Mouse (Mus musculus): Measurements from ENCODE around the gene Faim2. TPM values are rescaled to one million over a fixed set of nuclear protein-coding genes. Genes with fewer than 3 reads are reported as not detected.
A peak's percentile ranks its signal among the peaks of the same experiment; 100 is the strongest.

The Faim2 gene
- polyA plus RNA-seq, 1 experiment = 241 TPM

DNA sequence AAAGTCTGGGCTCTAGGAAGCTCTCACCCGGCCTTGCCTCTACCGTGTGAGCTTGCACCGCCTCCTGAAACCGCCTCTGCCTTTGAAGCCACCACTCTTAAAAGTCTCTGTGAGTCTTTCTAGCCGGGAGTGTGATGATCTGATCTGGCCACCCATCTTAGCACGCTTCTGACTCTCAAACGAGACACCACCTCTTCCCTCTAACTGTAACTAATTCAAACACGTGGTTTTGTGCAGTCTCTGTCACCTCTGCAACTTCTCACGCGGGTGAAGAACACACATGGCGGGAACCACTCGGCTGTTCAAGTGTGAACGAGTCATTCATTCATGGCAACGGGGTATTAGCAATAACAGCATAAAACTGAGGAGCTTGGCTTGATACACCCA lies 56.3 kb downstream of the Faim2 start:
- TF ChIP-seq POLR2A (IDR thresholded peaks at IDR 0.05; ENCODE audit: borderline replicate concordance, insufficient read depth, low read length) (no peak), CTCF (IDR thresholded peaks at IDR 0.05; ENCODE audit: borderline replicate concordance, insufficient read depth, low read depth, low read length) (no peak)
- Histone ChIP-seq H3K27me3 (ENCODE audit: control insufficient read depth, insufficient read depth, low read length) (no peaks in the 10 kb centered on the region), H3K4me1 (ENCODE audit: control insufficient read depth, insufficient read depth, low read length) (peaks cover 2% of the 10 kb centered on the region; the same call in 1 of the 2 replicates), H3K27ac (ENCODE audit: insufficient read depth, low read length) (no peak overlapping the region), H3K4me3 (replicated peaks; ENCODE audit: insufficient read depth, low read depth, low read length) (no peak overlapping the region)
- DNase-seq = no peak
- 72% methylated on average over 14 of the region's 14 CpGs for WGBS

DNA sequence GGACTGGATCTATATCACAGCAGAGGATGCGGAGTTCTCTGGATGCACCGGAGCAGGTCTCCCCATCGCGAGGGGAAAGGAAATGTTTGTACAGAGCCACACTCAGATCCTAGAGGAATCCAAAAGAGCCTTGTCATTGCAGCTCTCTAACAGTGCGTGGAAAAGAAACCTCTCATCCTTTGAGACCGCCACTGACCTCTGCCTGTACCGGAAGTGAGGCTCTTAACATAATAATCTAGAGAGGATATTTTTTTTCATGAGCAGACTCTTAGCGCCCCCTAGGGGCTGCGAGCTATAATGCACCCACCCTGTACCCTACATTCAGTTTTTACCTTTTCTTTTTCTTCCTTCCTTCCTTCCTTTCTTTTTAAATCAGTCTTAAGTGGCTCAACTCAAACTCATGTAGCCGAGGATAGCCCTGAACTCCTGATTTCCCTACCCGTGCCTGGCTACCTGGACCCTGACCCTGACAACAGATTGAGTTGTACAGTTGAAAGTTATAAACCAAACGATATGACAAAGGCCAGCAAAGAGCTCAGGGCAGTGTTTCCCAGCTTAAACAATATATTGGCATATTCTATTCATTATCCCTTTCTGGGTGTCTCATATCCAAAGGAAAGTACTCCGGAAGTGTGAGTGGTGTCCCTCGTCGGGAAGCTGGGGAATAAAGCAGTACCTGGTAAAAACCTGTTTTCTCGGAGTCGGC lies 56.8 kb downstream of the Faim2 start:
- TF ChIP-seq CTCF (IDR thresholded peaks at IDR 0.05; ENCODE audit: borderline replicate concordance, insufficient read depth, low read depth, low read length) (peak; percentile 80), POLR2A (IDR thresholded peaks at IDR 0.05; ENCODE audit: borderline replicate concordance, insufficient read depth, low read length) (peak; percentile 33; the same call in 1 of the 2 replicates)
- H3K4me1 ChIP-seq (ENCODE audit: control insufficient read depth, insufficient read depth, low read length) = peaks cover 2% of the 10 kb centered on the region; the same call in 1 of the 2 replicates
- peak overlapping the region; percentile 72 for H3K4me3 ChIP-seq (replicated peaks; ENCODE audit: insufficient read depth, low read depth, low read length)
- no peaks in the 10 kb centered on the region for H3K27me3 ChIP-seq (ENCODE audit: control insufficient read depth, insufficient read depth, low read length)
- H3K27ac ChIP-seq (ENCODE audit: insufficient read depth, low read length) = peak overlapping the region; percentile 47
- DNase-seq = peak; percentile 73 to 78
- 42% methylated on average over 17 of the region's 17 CpGs for WGBS

- TF ChIP-seq POLR2A (IDR thresholded peaks at IDR 0.05; ENCODE audit: borderline replicate concordance, insufficient read depth, low read length) = peak; percentile 72
- no peak for TF ChIP-seq CTCF (IDR thresholded peaks at IDR 0.05; ENCODE audit: borderline replicate concordance, insufficient read depth, low read depth, low read length)
- Histone ChIP-seq H3K4me1 (ENCODE audit: control insufficient read depth, insufficient read depth, low read length) (peaks cover 2% of the 10 kb centered on the region; the same call in 1 of the 2 replicates), H3K27ac (ENCODE audit: insufficient read depth, low read length) (peak overlapping the region; percentile 47), H3K4me3 (replicated peaks; ENCODE audit: insufficient read depth, low read depth, low read length) (peak overlapping the region; percentile 72), H3K27me3 (ENCODE audit: control insufficient read depth, insufficient read depth, low read length) (no peaks in the 10 kb centered on the region)
- WGBS = 11% methylated on average over 31 of the region's 31 CpGs
- DNase-seq = peak; percentile 82 to 83
Observed at GRCm38 (mm10) chr15:99470224-99470761, 57.7 kb downstream of the Faim2 start.

DNA sequence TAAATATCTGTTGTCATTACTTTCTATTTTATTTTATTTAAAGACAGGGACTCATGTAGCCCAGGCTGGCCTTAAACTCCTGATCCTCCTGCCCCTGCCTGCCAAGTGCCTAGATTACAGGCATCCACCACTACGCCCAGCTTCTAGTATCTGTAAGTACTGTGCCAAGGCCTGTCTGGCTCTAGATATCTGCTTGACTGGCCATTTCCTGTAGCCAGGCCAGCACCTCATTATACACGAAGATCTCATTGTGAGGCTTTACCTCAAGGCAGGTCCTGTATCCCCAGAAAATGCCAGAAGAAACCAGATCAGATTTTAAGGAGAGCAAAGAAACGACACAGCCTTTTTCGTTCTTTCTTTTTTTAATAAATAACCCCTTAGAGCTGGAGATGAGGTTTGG lies 58.2 kb downstream of the Faim2 start:
- peak in 1 of 2 experiments; percentile 25 for DNase-seq
- WGBS = 39% methylated on average over 4 of the region's 4 CpGs
- Histone ChIP-seq H3K4me3 (replicated peaks; ENCODE audit: insufficient read depth, low read depth, low read length) (peak overlapping the region; percentile 72), H3K27me3 (ENCODE audit: control insufficient read depth, insufficient read depth, low read length) (no peaks in the 10 kb centered on the region), H3K27ac (ENCODE audit: insufficient read depth, low read length) (no peak overlapping the region), H3K4me1 (ENCODE audit: control insufficient read depth, insufficient read depth, low read length) (peaks cover 2% of the 10 kb centered on the region; the same call in 1 of the 2 replicates)
- TF ChIP-seq CTCF (IDR thresholded peaks at IDR 0.05; ENCODE audit: borderline replicate concordance, insufficient read depth, low read depth, low read length) (no peak), POLR2A (IDR thresholded peaks at IDR 0.05; ENCODE audit: borderline replicate concordance, insufficient read depth, low read length) (no peak)

- TF ChIP-seq CTCF (IDR thresholded peaks at IDR 0.05; ENCODE audit: borderline replicate concordance, insufficient read depth, low read depth, low read length) (peak; percentile 67), POLR2A (IDR thresholded peaks at IDR 0.05; ENCODE audit: borderline replicate concordance, insufficient read depth, low read length) (no peak)
- Histone ChIP-seq H3K4me3 (replicated peaks; ENCODE audit: insufficient read depth, low read depth, low read length) (no peak overlapping the region), H3K4me1 (ENCODE audit: control insufficient read depth, insufficient read depth, low read length) (peaks cover 2% of the 10 kb centered on the region; the same call in 1 of the 2 replicates), H3K27me3 (ENCODE audit: control insufficient read depth, insufficient read depth, low read length) (no peaks in the 10 kb centered on the region), H3K27ac (ENCODE audit: insufficient read depth, low read length) (no peak overlapping the region)
- DNase-seq = peak; percentile 71 to 78
- 7% methylated on average over 3 of the region's 3 CpGs for WGBS
Observed at GRCm38 (mm10) chr15:99469067-99469466, 58.9 kb downstream of the Faim2 start.

- no peak for TF ChIP-seq POLR2A (IDR thresholded peaks at IDR 0.05; ENCODE audit: borderline replicate concordance, insufficient read depth, low read length)
- no peak for TF ChIP-seq CTCF (IDR thresholded peaks at IDR 0.05; ENCODE audit: borderline replicate concordance, insufficient read depth, low read depth, low read length)
- Histone ChIP-seq H3K4me1 (ENCODE audit: control insufficient read depth, insufficient read depth, low read length) (peaks cover 4% of the 10 kb centered on the region; the same call in 1 of the 2 replicates), H3K4me3 (replicated peaks; ENCODE audit: insufficient read depth, low read depth, low read length) (no peak overlapping the region), H3K27me3 (ENCODE audit: control insufficient read depth, insufficient read depth, low read length) (no peaks in the 10 kb centered on the region), H3K27ac (ENCODE audit: insufficient read depth, low read length) (no peak overlapping the region)
- DNase-seq = no peak
- WGBS = 62% methylated on average over 13 of the region's 13 CpGs
Observed at GRCm38 (mm10) chr15:99463194-99463593, 64.8 kb downstream of the Faim2 start.

DNA sequence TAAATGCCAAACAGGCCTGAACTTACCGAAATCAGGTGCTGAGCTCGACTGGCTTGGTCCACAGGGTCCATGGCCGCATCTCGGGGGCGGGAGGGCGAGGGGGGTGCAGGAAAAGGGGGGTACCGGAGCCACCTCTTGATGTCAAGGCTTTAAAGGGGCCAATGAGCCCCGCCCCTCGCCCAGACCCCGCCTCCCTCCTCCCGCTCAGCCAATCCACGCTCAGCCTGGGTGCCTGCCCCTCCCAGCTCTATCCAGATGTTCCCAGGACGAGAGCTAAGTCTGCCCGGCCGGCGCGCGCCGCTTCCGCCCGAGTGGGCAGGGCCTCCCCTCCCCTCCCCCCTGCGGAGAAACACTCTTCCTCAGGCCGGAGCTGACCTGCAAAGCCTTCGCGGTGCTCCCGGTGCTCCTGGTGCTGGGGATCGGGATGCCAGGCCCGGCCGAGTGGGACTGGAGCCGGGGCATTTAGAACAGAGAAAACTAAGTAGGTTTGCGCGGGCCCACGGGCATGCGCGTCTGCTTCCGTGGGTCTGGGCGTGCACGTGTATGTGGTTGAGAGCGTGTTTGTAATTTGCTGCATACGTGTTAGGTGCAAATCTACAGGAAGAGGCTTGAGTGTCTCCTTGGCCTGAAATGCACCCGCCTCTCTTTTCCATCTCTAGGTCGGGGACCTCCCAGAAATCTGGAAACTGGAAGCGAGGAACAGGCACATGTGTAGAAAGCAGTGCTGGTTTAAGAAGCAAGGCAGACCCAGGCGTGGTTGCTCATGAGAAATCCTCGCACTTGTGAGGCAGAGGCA lies 70.2 kb downstream of the Faim2 start, which contains the start of gene Nckap5l:
Nckap5l (minus strand) TSS at position 143 of the 796 bp plus-strand sequence.
- TF ChIP-seq POLR2A (IDR thresholded peaks at IDR 0.05; ENCODE audit: borderline replicate concordance, insufficient read depth, low read length) (no peak), CTCF (IDR thresholded peaks at IDR 0.05; ENCODE audit: borderline replicate concordance, insufficient read depth, low read depth, low read length) (no peak)
- Histone ChIP-seq H3K27me3 (ENCODE audit: control insufficient read depth, insufficient read depth, low read length) (no peaks in the 10 kb centered on the region), H3K27ac (ENCODE audit: insufficient read depth, low read length) (peak within 1 kb of the TSS; percentile 15; the same call in 1 of the 2 replicates), H3K4me1 (ENCODE audit: control insufficient read depth, insufficient read depth, low read length) (peaks cover 13% of the 10 kb centered on the region), H3K4me3 (replicated peaks; ENCODE audit: insufficient read depth, low read depth, low read length) (peak within 1 kb of the TSS; percentile 85)
- 2% methylated on average over 45 of the region's 45 CpGs for WGBS
- peak; percentile 85 for DNase-seq

All from cerebellum, adult 2 months (tissue).